Mouse (Mus musculus) right cerebral cortex, postnatal 36 days (tissue): ENCODE data around the gene Nfyc.

ENCODE experiments used
- DNase-seq, 2 experiments: peaks; one replicate each; pipeline ENCODE4 v3.0.0; 2022; ENCODE audit warnings: low spot score in 2 of 2, mixed read lengths in 1 of 2

Gene Nfyc

DNA sequence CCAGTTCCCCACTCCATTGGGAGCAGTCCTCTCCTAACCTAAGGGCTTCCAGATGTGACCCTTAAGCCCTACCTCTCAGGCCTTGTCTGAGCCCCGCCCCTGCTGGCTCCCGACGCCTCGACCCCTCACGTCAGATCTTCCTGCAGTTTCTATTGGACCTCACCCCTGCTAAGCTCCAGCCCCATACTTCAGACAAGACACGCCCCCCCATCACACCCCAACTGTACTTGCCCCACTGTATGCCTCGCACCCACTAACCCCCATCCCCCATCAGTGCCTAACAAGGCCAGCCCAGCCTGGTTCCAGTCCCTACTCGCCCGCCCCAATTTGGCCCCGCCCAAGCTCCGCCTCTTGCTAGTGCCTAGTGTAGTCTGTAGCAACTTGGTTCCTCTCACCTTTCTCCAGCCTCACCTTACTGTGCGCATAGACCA is 115.2 kb downstream of the Nfyc start:
- DNase-seq = no peak

DNA sequence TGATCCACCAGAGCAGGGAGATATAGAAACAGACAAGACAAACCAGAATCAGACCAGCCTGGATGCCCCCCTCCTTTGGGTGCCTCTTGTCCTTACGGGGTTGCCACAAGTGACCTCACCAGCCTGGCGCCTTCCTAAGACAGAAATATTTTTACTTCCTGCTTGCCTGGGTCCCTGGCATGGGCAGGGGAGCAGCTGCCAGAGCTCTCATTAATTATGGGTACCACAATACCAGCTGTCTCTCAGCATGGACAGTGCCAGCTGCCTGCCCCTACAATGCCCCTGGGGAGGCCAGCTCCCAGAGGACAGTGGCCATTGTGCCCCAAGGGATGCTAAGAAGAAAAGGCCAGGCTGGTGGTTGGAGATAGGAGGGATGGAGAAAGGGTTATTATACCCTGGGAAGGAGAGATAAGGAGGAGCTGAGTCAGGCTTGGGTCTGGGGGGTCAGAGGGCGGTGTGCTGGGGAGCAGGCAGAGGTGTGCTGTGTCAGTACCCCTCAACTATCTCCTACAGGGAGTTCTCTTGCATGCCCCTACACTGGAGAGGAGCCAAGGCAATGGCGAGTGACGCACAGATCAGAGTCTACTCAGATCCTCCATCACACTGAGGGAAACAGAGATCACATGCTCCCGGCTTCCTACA is 117.4 kb downstream of the Nfyc start:
- no peak for DNase-seq

DNA sequence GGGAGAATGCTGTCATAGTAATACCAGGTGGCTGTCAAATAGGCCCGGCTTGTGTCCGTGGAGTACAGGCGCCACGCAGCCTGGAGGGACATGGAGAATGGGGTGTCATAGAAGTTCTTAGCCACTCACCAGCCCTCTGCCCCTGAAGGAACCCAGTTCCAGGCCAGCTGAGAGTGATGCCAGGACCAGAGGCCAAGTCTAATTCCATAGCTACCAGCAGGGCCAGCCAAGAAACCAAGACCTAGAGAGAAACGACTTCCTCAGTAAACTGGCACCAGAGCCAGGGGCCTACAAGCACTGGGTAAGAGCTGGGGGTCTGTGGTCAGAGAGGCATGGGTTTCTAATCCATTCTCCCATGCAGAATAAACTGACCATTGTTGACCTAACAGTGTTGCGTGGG is 118.4 kb downstream of the Nfyc start:
- no peak for DNase-seq

DNA sequence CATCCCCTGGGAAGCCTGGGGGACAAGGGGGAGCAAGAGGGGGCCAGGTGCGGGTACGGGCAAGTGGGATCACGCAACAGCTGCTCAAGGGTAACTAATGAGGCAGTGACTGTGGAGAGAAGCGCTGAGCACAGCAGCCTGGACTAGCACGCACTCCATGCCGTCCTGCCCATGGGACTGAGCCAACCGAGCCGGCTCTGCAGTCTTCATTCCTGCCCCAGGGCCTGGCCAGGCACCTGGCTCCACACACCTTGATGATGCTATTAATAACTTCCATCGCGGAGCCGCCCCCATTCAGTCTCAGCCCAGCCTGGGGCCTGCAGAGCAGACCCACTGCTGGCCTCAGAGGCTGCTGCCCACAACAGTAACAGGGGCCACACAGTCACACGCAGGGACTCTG is 119.1 kb downstream of the Nfyc start:
- no peak for DNase-seq
